Mouse (Mus musculus): Measurements from ENCODE around the gene Epha1.
A peak's percentile ranks its signal among the peaks of the same experiment; 100 is the strongest.

GRCm38 (mm10) chr6:42372816-42373547, at the start of gene Epha1:
- TF ChIP-seq CTCF (conservative IDR thresholded peaks at IDR 0.05; ENCODE audit: low read length) (peak; percentile 73), NANOG (IDR thresholded peaks at IDR 0.05; ENCODE audit: borderline replicate concordance, low read length) (no peak), POU5F1 (IDR thresholded peaks at IDR 0.05; ENCODE audit: borderline replicate concordance, low read length) (no peak)

Measured in E14TG2a.4 (cell line).